Mouse (Mus musculus) G1E (cell line): ENCODE data around the gene Colq. TPM values are rescaled to one million over a fixed set of nuclear protein-coding genes. Genes with fewer than 3 reads are reported as not detected.
"Not testable (repeated sequence)": the region's sequence is repeated elsewhere in the genome, so short reads cannot be mapped to it uniquely, and the experiment has no call there.

ENCODE experiments used
- ATAC-seq: 2 replicates; pipeline ENCODE4 v1.8.0; 2016; ENCODE audit warnings: mild to moderate bottlenecking; ENCODE audit not compliant: insufficient number of reproducible peaks, poor library complexity, low FRiP score, severe bottlenecking; ENCODE audit errors: extremely low read depth
- DNase-seq: peaks from one replicate; pipeline ENCODE4 v3.0.0; 2012; ENCODE audit warnings: low spot score
- H3K27me3 ChIP-seq: 2 replicates; pipeline ENCODE4 v1.6.1; 2012; ENCODE audit warnings: mild to moderate bottlenecking, low read length, inconsistent platforms; ENCODE audit not compliant: insufficient read depth
- H3K36me3 ChIP-seq: replicated peaks from 2 replicates; pipeline ENCODE3; 2012; ENCODE audit warnings: mild to moderate bottlenecking, inconsistent platforms
- H3K4me1 ChIP-seq: 2 replicates; pipeline ENCODE4 v1.6.1; 2012; ENCODE audit warnings: low read depth, low read length, inconsistent platforms, mixed read lengths; ENCODE audit not compliant: insufficient read depth
- H3K4me3 ChIP-seq: 2 replicates; pipeline ENCODE4 v1.5.1; 2012; ENCODE audit warnings: low read depth, mild to moderate bottlenecking, inconsistent platforms, low read length, moderate library complexity, mixed read lengths
- H3K9me3 ChIP-seq: replicated peaks from 2 replicates; pipeline ENCODE4 v1.6.1; 2012; ENCODE audit warnings: inconsistent platforms
- CTCF ChIP-seq: IDR thresholded peaks from 2 replicates; pipeline ENCODE4 v1.5.1; 2012; ENCODE audit warnings: low read depth, low read length, inconsistent platforms, mixed read lengths
- GATA1 ChIP-seq: IDR thresholded peaks from 2 replicates; pipeline ENCODE4 v1.6.1; 2012; ENCODE audit warnings: borderline replicate concordance, low read length, inconsistent platforms, mixed read lengths
- GATA2 ChIP-seq: IDR thresholded peaks from 2 replicates; pipeline ENCODE4 v1.6.1; 2012; ENCODE audit warnings: low read depth, low read length, inconsistent platforms, borderline replicate concordance
- POLR2AphosphoS5 ChIP-seq: IDR thresholded peaks from 2 replicates; pipeline ENCODE4 v1.6.1; 2012; ENCODE audit warnings: low read depth, low read length, inconsistent platforms; ENCODE audit not compliant: insufficient replicate concordance
- TAL1 ChIP-seq: conservative IDR thresholded peaks from 2 replicates; pipeline ENCODE4 v1.6.1; 2012; ENCODE audit warnings: low read depth, low read length, inconsistent platforms, mixed read lengths
- polyA plus RNA-seq: library from polyadenylated mRNA; stranded (reverse); fragments of >175 nt; gene quantifications from 2 replicates; pipeline ENCODE4 v1.2.3, GENCODE M21; 2012
- total RNA-seq, 2 experiments: library from RNA; stranded (forward) in 1 of 2; stranded (reverse) in 1 of 2; fragments of 200-1000 nt in 1 of 2; fragments of >200 nt in 1 of 2; fragmentation: Nextera tagmentation in 1 of 2; gene quantifications; 2 replicates each; pipeline ENCODE4 v1.2.3; 2014 to 2017

Colq gene
- total and polyA plus RNA-seq, 3 experiments, result 0.44 TPM; not detected in 2

DNA sequence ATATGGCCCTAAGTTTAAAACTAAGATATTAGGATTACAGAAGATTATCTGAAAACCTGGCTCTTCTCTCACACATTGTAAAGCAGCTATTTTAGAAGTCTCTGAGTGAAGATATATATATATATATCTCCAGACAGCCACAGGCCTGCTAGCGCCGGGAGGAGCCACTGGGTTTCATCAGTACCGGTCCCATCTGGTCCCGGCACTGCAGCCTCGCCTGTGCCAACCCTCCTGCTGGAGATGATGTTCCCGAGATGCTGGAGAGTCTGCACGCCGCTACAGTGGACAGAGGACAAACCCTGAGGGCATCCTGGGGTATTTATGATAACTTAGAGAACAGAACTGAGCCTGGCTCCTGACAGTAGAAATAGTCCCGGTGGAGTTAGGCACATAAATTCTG is 26.1 kb upstream of the Colq start:
- no peak for DNase-seq
- Histone ChIP-seq H3K9me3 (no peaks in the 10 kb centered on the region), H3K27me3 (no peaks in the 10 kb centered on the region), H3K4me1 (peaks cover 2% of the 10 kb centered on the region; the same call in 1 of the 2 replicates), H3K4me3 (no peak overlapping the region), H3K36me3 (peaks cover 29% of the 10 kb centered on the region)
- TF ChIP-seq POLR2AphosphoS5 (no peak), GATA1 (no peak), TAL1 (no peak)
- no peak for ATAC-seq

DNA sequence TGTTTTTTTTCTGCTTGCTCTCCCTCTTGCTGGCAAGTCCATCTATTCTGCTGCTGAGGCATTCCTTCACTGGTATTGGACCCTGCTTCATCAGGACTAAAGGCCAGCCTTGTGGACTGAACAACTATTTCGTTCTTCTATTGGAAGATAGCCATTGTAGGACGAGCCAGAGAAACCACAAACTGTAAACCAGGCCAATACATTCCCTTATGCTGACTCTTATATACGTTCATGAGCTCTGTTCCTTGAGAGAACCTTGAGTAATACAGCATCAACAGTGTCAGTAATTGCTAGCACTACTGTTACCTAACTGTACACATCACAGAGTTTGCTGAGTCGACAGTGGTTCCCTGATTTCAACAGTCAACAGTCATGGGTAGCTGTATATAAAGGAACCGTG is 22.5 kb upstream of the Colq start:
- ATAC-seq, result no peak
- TF ChIP-seq TAL1, result no peak
- TF ChIP-seq CTCF, result no peak
- TF ChIP-seq GATA2, result no peak
- no peak for TF ChIP-seq GATA1
- TF ChIP-seq POLR2AphosphoS5, result no peak
- Histone ChIP-seq H3K36me3 (peaks cover 24% of the 10 kb centered on the region), H3K4me1 (no peaks in the 10 kb centered on the region), H3K27me3 (no peaks in the 10 kb centered on the region), H3K9me3 (no peaks in the 10 kb centered on the region), H3K4me3 (no peak overlapping the region)
- no peak for DNase-seq

DNA sequence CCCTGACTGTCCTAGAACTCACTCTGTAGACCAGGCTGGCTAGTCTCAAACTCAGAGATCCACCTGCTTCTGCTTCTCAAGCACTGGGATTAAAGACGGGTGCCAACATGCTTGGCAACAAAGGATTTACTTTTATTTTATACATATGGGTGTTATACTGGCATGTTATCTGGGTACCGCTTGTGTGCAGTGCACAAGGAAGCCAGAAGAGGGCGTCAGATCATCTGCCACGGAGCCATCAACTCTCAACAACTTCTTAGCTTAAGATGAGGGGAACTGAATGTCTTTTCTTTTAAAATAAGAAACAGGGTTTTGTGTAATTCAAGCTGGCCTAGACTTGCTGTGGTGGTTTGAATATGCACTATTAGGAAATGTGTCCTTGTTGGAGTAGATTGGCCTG is 20.8 kb upstream of the Colq start:
- H3K27me3 ChIP-seq, result no peaks in the 10 kb centered on the region
- DNase-seq, result no peak
- no peak for ATAC-seq
- H3K36me3 ChIP-seq, result peaks cover 18% of the 10 kb centered on the region
- H3K4me3 ChIP-seq, result no peak overlapping the region
- no peaks in the 10 kb centered on the region for H3K9me3 ChIP-seq
- H3K4me1 ChIP-seq, result no peaks in the 10 kb centered on the region
- no peak for TF ChIP-seq CTCF
- TF ChIP-seq POLR2AphosphoS5, result no peak
- TF ChIP-seq GATA1, result no peak
- TF ChIP-seq GATA2, result no peak
- no peak for TF ChIP-seq TAL1

DNA sequence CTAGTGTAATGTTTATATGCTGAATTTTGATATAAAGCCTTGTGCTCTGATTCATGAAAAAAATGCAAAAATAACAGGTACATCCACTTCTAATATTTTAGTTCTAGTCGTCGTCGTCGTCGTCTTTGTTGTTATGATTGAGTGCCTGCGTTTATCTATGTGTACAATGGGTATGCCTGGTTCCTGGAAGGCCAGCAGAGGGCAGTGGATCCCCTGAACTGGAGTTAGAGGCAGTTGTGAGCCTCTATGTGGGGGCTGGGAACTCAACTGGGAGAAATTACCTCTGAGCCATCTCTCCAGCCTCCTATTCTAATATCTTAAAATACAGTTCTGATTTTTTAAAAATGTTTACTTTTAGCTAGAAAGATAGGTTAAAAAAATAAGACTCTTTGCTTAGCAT is 14.4 kb upstream of the Colq start:
- DNase-seq (no peak), ATAC-seq (no peak)
- H3K4me3 ChIP-seq, result no peak overlapping the region
- no peaks in the 10 kb centered on the region for H3K9me3 ChIP-seq
- TF ChIP-seq POLR2AphosphoS5 (no peak), GATA1 (no peak), CTCF (no peak), GATA2 (no peak), TAL1 (no peak)
- peaks cover 2% of the 10 kb centered on the region; the same call in 1 of the 2 replicates for H3K27me3 ChIP-seq
- H3K4me1 ChIP-seq, result 0 out of 2 replicates have a peak, but pooled peaks cover 5% of the 10 kb centered on the region
- peaks cover 4% of the 10 kb centered on the region for H3K36me3 ChIP-seq

DNA sequence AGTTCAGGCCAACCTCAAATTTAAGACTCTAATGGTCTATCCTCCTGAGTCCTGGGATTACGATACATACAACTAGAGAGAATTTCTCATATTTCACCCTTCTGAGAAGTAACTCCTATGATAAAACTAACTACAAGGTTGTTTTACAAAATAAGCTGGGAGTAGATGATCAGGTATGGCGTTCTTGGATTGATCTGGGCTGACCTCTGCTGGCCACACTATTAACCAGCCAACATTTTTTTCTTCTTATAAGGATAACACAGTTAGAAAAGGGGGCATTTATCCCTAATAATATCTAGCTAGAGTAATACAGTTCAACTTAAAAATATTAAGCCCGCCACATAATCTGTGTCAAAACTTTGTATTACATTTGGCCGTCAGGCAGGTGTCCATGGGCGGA is 13.8 kb upstream of the Colq start:
- TF ChIP-seq TAL1, result no peak
- Histone ChIP-seq H3K36me3 (peaks cover 4% of the 10 kb centered on the region), H3K27me3 (peaks cover 6% of the 10 kb centered on the region; the same call in 1 of the 2 replicates), H3K9me3 (no peaks in the 10 kb centered on the region), H3K4me1 (0 out of 2 replicates have a peak, but pooled peaks cover 5% of the 10 kb centered on the region), H3K4me3 (no peak overlapping the region)
- no peak for DNase-seq
- ATAC-seq, result no peak

DNA sequence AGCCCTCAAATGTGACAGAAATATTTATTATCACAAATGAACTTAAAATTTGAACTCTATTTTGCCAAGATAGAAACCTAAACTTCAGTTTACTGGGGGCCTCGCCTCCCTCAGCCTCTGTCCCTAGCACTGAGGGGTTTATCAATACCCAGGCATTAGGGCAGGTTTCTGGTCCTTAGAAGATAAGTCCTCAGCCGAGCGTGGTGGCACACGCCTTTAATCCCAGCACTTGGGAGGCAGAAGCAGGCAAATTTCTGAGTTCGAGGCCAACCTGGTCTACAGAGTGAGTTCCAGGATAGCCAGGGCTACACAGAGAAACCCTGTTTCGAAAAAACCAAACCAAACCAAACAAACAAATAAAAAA is 11.5 kb upstream of the Colq start:
- not testable (repeated sequence) for H3K4me1 ChIP-seq, DNase-seq, H3K9me3 ChIP-seq, H3K27me3 ChIP-seq, H3K36me3 ChIP-seq, H3K4me3 ChIP-seq, ATAC-seq

DNA sequence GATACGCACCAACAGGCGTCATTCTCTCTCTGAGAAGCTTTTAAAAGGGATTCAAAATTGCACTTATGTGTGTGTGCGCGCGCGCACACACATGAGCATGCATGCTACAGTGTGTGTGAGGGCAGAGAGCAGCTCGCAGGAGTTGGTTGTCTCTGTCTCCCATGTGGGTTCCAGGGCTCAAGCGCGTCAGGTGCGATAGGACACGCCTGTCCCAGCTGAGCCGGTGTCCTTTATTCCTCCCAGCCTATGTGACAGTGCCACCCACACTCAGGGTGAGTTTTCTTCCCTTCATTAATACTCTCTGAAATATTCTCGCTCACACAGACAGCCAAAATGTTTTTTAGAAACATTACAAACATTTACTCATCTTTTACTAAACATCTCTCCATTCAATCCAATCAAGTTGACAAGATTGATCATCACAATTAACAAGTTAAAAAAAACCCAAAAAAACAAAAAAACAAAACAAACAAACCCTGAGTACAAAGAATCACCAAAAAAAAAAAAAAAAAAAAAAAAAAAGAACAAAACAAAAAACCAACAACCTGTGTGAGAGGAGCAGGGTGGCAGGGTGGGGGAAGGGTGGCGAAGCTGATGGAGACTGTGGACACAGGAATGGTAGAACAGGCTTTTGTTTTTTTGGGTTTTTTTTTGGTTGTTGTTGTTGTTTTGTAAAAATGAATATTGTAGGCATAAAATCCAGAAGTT is 10.9 kb upstream of the Colq start:
- DNase-seq, result no peak
- H3K4me3 ChIP-seq, result no peak overlapping the region
- ATAC-seq, result no peak
- H3K36me3 ChIP-seq, result no peaks in the 10 kb centered on the region
- TF ChIP-seq GATA2, result no peak
- no peak for TF ChIP-seq TAL1
- no peak for TF ChIP-seq GATA1
- no peak for TF ChIP-seq CTCF
- no peak for TF ChIP-seq POLR2AphosphoS5
- no peaks in the 10 kb centered on the region for H3K9me3 ChIP-seq
- 0 out of 2 replicates have a peak, but pooled peaks cover 5% of the 10 kb centered on the region for H3K4me1 ChIP-seq
- H3K27me3 ChIP-seq, result peaks cover 9% of the 10 kb centered on the region; the same call in 1 of the 2 replicates
